Mouse (Mus musculus): ENCODE results near the gene Ccnd2. TPM values are rescaled to one million over a fixed set of nuclear protein-coding genes. Genes with fewer than 3 reads are reported as not detected.

Gene Ccnd2
- polyA plus RNA-seq (2015; fragmentation: Nextera tagmentation; extraction: Ambion mirVana) = 279 and 280 TPM in 2 replicates

DNA sequence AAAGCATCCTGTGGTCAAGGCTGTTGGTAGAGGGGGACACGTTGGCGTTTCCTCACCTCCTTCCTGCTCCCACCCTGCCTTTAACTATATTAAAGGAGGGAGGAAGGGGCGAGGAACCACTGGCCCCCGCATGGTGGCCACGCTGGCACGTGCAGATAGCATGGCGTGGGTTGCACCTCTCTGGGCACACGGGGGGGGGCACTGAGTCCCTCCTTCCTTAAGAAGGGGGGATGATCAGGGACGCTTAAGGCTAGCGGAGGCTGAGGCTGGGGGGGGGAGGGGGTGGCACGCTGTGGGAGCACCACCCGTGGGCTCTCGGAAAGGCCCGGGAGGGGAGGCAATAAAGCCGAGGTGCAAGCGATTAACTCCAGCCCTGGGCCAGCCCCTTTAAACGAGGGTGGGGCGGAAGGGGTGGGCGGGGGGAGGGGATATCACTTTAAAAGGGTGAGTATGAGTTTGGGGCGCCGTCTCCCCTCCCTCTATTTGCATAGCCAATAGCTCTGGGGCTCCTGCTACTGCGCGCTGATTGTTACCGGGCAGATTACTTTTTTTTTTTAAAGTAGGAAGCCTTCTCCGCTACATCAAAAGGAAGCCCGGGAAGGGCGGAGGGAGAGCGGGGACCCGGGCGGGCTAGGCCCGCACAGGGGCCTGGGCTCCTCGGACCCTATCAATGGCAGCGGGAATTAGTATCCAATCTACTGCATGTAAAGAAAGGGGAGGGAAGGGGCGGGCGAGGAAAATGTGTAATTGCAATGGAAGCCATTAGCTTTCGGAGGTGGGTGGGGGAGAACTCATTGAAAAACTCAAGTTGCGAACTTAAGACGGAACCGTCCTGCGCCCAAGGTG lies at the start of gene Ccnd2:
Gene Ccnd2, minus strand, starts transcription at position 88 of the 846 bp plus-strand sequence.
- DNase-seq (ENCODE audit: low spot score) = peak; percentile 78

DNA sequence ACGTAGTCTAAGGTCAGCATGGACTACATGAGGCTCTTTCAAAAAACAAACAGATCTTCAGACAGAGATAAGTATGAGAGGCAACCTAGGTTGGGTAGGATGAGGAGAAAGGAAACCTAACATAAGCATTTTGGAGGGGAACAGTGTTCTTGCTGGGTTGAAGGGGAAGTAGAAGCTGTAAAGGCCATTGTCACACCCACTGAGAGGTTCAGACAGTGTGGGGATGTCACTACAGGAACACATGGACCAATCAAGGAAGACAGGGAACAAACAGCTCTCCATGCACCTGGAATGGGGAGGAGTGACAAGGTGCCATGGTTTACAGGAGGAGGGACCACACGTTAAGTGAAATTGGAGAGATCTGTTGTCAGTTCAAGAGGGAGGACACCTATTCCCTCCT lies 45.0 kb upstream of the Ccnd2 start:
- DNase-seq (ENCODE audit: low spot score) = no peak

DNA sequence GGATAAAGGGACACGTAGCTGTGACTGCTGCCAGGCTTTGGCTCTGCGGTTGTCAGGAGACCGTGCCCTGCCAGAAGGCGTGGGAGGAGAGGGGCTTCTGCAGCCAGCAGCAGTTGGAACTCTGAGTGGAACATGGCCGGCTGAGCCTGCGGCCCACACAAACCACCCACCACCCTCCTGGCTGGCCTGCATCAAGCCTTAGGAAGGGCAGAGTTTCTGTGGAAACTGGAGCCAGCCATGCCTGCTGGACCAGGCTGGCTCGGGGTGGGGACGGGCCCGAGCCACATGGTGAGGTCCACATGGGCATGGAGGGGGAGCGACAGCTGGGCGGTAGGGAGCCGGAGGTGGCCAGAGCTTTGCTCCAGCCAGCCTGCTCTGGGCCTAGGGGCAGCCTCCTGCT lies 29.3 kb upstream of the Ccnd2 start:
- no peak for DNase-seq (ENCODE audit: low spot score)

DNA sequence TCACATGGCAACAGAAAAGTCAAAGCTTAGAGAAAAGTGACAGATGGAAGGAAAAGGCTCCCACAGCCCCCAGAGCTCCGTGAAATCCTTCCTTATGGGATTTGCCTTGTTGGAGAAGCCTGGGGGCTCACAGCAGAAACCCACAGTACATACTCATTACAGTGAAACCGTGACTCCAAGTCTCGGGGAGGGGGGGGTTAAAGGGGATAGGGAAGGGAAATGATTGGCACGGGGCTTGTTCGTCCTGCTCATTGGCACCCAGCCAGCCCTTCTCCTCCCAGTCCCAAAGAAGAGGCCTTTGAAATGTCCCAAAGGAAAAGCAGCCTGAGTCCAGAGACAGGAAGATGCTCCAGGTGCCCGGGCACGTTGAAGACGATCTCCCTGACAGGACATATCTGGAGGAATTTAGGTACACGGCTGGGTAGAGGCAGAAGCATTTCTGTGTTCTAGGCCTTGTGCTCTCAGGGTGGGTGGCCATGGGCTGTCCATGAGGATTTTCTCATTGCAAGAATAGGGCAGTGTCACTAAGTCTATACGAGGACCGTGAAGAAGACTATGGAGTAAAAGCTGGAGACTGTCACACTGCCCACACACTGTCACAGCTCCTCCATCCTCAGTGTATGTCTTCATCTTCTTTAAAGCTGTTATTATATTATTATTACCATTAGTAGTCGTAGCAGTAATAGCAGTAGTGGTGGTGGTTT lies 27.2 kb upstream of the Ccnd2 start:
- no peak for DNase-seq (ENCODE audit: low spot score)

DNA sequence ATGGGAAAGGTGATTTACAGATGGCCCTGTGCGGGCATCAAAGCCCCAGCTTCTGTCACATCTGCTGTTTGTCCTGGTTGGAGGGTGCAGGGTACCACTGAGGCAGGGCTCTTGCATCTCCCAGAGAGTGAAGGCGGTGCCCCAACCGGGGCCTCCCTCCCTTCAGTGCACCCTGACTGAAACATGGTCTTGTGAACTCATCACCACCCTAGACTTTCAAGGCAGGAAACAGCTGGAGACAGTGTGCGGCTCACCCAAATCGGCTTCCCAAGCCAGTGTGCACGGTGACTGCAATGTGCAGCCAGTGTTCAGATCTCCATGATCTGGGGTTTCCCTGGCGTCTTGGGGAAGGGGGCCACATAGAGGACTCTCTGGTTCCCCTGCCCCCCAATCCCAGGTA lies 26.0 kb upstream of the Ccnd2 start:
- DNase-seq (ENCODE audit: low spot score) = peak; percentile 80

DNA sequence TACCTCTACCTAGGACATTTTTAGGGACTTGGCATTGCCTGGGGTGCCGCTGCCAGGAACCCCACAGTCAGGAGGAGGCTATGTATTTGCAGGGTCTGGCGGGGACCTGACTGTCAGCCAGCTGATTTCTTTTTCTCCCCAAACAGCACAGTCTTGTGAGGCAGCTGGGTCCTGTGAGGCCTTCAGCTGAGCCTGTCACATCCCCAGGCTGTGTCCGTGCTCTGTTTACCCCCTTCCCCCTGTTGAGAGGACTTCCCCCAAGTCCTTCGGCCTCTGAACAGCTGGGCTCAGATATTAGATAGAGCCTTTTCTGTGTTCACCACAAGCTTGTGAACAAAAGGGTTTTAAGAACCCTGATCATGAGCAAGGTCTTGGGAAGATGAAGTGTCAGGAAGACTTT lies 25.4 kb upstream of the Ccnd2 start:
- DNase-seq (ENCODE audit: low spot score) = no peak

DNA sequence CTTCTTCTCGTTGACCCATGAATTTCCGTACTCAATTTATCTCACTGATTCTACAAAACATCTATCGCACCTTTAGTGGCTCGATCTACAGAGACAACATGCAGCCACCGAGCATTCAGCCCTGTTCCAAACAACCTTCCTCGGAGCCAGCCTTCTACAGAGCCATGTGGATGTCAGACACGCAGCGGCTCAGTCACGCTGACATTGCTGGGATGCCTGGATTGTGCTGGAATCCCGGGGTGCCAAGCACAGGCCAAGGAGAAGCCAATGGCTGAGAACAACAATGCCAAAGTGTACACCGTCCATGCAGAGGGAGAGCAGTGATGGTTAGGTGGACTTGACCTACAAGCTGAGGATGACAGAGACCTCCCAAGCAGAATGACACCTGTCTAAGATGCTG lies 20.5 kb upstream of the Ccnd2 start:
- DNase-seq (ENCODE audit: low spot score) = no peak

DNA sequence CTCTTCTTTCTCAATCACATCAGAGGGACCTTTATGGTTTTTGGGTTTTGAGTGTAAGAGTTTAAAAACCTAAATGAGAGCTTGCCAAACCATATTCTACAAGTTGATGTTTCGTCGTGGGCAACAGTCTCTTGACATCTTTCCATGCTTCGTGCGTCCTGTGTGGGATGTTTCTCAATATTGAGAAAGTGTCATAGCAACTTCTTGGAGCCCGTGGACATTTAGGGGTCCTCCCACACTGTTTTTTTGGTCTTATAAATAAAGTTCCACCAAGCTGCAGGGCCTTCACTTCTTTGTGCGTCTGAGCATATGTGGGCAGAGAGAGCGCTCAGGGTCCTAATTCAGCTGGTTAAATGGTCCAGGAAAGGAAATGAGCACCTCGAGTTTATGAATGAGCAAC lies 18.7 kb upstream of the Ccnd2 start:
- DNase-seq (ENCODE audit: low spot score) = no peak

DNA sequence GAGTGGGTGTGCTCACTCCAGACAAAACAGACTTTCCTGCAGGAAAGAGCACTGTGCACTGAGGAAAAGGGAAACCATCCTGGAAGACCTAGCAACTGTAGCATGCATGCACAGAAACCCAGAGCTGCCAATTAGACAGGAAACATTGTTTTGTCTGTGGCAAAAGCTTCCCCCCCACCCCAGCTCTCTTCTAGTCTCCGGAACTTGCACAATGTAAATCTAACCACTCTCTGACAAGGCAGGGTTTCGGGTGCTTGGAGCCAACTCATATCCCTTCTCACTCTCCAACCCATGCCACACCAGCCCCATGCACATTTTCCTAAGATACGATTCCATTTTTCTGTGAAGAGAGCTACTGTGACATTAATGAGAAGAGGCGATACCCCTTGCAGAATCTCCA lies 13.7 kb upstream of the Ccnd2 start:
- no peak for DNase-seq (ENCODE audit: low spot score)

DNA sequence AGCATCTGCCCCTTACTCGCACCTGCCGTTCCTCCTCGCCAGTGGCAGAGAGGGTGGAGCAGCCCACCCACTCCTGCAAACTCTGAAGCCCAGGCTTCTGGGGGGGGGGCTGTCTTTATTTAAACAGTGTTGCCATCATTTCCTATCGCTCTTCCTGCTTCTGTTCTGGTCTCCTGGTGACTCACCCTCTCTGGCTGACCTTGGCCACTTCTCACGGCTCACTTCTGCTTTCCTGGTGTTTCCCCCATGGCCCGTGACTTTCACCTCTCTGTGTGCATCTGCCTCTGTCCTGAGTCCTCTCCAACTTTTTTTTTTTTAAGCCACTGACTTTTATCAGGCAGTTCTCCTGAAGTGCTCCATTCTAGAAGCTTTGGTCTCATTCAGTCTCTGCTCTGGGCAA lies 10.8 kb upstream of the Ccnd2 start:
- no peak for DNase-seq (ENCODE audit: low spot score)

DNA sequence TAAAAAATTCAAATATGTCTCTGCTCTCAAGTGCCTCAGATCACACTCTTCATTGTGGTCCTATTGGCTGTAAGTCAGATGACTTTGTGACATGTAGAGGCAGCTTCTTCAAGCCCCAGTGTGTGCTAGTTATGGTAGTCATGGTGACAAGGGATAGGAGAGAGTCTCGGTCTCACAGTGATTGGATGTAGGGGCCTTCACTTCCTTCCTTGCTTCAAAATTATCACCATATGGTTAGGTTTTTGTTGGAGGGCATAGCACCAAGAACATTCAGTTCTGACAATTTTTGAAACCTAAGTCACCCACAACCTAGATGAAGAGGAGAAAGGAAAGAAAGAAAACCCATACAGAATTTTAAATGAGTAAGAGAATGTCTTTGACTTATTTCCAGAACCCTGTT lies 5.3 kb upstream of the Ccnd2 start:
- DNase-seq (ENCODE audit: low spot score) = no peak

DNA sequence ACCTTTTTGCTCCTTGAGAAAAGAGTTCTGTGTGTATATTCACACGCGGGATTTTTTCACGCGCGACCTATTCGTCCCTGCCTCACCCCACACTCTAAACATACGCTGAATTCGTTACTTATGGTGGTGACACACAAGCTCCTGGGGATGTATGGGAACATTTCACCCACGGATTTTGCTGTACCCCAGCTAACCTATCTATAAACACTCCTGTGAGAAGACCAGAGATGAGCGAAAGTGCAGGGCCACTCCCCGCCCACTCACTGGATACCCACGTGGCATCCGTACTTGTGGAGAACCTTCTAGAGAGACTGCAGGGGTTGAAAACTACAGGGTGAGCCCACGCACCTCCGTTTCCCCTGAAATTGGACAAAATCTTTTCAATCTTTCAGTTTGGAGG lies 3.5 kb upstream of the Ccnd2 start:
- peak; percentile 41 for DNase-seq (ENCODE audit: low spot score)

DNA sequence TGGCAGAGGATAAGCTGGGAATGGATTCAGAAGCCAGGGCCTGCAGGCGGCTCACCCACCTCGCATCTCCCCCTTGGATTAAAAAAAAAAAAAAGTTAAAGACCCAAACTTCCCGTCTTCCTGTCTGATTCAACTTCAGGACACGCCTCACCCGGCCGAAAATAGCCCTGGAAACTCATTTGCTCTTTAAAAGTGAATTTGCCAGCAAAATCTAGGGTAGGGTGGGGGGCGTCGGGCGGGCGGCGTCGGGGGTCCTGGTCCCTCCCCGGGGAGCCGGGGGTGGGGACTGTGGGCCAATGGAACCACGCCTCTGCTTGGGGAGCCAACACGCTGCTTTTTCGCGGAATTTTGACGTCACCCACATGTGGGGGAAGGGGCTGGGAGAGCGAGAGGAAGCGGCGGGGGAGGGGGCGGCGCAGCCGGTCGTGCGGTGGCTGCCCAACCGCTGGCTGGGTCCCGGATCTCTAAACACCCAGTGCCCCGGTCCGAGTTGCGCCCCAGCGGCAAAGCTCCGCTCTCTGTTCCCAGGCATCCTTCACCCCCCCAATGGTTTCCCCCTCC lies 2.8 kb upstream of the Ccnd2 start:
- DNase-seq (ENCODE audit: low spot score) = peak; percentile 69

DNA sequence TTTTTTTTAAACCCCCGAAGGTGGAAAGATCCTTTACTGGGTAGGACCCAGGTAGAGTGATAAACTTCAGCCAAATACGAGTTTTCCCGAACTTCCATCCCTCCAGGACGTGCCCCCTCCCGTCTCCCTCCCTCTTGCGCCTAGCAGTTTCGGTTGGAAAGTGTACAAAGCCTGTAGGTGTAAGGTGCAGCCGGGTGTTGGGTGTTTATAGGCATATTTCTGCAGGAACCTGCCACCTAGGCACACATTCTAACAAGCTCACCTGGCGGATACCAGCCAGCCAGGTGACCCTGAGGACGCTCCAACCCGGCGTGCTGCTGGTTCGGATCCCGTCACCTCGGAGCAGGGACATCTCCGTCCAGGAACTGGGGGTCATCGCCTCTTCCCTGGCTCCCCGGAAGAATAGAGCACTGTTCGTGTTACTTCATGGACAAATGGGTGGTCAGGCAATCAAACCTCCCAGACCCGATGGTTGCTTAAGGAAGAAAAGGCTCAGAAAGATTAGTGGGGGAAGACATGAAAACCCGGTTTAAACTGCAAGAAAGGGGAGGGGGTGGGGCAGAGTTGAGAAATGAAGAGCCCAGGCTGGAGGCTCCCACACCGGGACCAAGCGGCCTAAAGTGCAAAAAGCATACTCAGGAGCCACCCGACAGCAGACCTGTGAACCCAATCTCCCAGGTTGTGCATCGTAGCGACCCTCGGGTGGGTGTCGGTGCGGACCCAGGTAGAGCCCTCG lies 2.1 kb upstream of the Ccnd2 start:
- DNase-seq (ENCODE audit: low spot score) = no peak

DNA sequence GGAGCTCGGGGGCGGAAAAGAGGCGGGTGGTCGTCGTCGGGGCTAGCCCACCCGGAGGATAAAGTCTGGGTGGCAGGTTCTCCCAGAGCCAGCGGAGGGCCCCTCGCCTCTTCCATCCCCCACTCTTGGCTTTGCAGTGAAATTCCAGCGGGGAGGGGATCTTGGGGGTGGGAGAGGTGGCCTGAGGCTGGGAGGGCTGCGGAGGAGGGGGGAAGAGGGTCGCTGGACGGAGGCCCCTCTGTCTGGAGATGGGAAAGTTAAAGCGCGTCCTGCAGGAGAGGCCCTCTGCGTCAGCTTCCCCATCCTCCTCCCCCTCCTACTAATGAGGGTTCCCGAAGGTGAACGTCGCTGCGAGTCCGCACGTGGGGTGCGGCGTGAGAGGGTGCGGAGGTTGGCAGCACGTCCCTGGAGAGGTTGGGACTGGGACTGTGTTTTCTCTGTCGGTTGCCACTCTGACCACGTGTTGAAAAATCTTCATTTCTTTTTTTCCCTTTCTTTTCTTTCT lies 1.4 kb upstream of the Ccnd2 start:
- no peak for DNase-seq (ENCODE audit: low spot score)

DNA sequence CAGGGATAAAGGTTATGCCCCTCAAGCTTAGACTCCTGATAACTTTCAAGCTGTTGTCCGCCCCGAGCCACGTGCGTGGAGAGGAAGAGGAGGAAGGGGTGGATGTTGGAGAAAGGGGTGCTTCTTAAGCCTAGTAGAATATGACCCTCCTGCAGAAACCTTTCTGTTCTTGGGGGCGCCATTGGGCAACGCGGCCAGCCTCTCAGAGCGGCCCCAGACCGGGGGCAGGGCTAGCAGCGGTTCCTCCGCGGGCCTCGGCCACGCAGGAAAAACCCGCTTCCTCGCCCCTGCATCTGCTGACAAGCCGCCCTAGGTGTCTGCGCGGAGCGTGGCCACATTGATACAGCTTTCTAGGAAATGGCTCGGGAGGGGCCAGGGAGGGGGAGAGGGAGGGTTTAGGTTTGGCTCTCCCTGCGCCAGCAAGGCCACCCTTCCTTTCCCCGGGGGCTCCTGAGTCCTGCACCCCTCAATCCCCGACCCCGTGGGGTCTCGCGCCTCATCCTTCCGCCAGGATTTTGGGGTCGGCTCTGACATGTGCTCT lies 358 bp downstream of the Ccnd2 start:
- DNase-seq (ENCODE audit: low spot score) = peak; percentile 47

DNA sequence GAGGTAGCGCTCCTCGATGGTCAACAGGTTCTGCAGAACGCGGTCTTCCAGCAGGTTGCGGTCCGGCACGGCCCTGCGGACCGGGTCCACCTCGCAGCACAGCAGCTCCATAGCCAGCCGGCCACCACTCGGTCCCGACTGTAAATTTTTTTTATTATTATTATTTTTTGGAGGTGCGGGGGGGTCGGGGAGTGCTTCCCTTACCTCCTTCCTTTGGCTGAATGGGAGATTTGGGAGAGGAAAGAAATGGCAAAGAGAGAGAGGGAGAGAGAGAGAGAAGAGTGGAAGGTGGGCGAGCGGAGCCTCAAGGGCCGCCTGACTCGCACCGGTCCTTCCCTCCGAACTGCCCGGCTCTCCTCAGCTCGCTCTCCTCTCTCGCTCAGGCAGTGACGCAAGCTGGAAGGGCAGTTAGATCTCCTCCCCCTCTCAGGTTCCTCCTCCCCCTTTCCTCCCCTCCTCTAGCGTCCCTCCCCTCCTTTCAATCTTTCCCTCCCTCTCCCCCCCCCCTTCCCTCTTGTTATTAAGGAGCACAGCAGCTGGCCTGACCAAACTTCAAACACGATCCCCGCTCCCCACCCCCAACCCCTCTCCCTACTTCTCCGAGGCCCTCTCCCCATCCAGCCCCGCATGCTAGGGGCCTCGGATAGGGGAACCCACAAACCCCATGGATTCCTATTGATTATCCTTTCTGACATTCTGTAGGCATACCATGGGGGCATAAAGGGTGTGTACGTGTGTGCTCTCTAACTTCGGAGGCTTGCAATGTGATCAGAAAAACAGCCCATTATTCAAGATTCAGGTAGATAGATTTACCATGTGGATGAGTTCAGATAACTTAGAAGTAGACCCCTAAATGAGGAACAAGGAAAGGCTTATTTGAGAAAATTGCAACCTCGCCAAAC lies 1.1 kb downstream of the Ccnd2 start:
- peak; percentile 45 for DNase-seq (ENCODE audit: low spot score)

DNA sequence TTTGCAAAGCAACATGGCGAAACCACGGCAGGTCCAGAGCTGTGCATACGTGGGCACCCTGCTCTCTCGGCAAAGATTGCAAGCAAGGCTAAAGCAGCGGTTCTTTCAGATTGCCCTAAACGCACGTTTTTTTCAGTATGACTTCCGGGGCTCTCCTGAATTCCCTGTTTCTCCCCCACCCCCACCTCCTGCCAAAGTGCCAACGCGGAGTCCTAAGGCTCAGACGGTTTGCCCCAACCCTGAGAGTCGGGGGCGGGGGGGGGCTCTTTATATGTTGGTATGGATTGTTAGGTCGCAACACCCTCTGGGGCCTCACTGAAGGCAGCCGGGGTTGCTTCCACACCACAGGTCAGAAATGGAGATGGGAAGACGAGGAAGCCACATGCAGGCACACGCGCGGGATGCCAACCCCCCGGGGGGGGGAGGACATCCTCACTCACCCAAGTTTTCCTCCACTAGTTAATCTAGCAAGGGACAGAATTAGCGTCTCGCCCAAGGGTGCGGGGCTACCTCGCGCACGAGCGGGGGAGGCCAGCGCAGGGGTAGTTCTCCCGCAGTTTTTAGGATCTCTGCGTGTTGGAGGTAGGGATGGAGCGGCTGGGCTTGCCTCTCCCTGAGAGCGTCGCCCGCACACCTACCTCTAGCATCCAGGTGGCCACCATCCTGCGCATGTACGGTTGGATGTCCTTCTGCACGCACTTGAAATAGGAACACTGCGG lies 1.9 kb downstream of the Ccnd2 start:
- DNase-seq (ENCODE audit: low spot score) = no peak

DNA sequence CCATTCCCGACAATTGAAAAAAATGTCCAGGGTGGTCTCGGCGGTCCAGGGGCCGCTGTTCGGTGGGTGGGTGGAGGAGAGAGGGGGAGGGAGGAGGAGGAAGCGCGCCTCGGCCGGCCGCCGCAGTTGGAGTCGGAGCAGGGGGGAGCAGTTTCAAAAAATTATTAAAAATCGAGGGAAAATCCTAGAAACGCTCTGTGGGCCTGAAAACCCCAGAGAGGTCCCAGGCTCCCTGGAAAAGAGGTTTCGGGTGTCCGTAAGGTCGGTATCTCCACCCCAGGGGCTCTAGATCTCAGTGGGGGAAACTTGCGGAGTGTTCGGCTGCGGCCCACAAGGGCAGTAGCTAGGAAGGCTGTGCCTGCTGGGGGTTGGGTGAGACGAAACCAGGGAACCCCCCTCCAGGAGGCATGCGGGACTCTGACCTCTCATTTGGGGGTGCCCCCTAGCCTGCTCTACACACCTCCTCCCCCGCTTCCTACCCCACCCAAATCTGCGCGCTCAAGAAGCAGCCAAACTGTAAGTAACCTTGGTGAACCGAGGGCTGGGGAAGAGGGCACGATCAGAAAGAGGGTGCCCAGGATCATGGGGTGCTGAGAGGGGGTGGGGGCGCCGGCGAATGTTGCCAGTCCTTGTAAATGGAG lies 2.6 kb downstream of the Ccnd2 start:
- peak; percentile 43 for DNase-seq (ENCODE audit: low spot score)
